Mouse (Mus musculus): ENCODE results near the gene Ube2b. TPM values are rescaled to one million over a fixed set of nuclear protein-coding genes. Genes with fewer than 3 reads are reported as not detected.

The Ube2b gene
- polyA plus RNA-seq, 1 experiment from 2014 or later: 276 TPM

GRCm38 (mm10) chr11:51943500-51943841 lies 57.1 kb downstream of the Ube2b start:
- TF ChIP-seq CTCF (IDR thresholded peaks at IDR 0.05) (no peak), EP300 (IDR thresholded peaks at IDR 0.05) (no peak)
- Histone ChIP-seq H3K27ac (ENCODE audit: low read length) (no peak overlapping the region), H3K9ac (replicated peaks; ENCODE audit: low read depth) (no peak overlapping the region)

GRCm38 (mm10) chr11:51942602-51943499 lies 57.7 kb downstream of the Ube2b start:
- DNase-seq (ENCODE audit: low spot score): no peak
- Histone ChIP-seq H3K27me3 (replicated peaks; ENCODE audit: insufficient read depth, low read length) (no peaks in the 10 kb centered on the region), H3K4me2 (replicated peaks; ENCODE audit: low read depth, low read length) (no peak overlapping the region), H3K4me3 (ENCODE audit: low read depth, low read length) (no peak overlapping the region), H3K4me1 (ENCODE audit: insufficient read depth, low read depth, low read length) (peaks cover 15% of the 10 kb centered on the region; the same call in 1 of the 2 replicates), H3K36me3 (ENCODE audit: insufficient read depth, low read length) (no peaks in the 10 kb centered on the region), H3K27ac (ENCODE audit: low read length) (no peak overlapping the region), H3K9me3 (ENCODE audit: low read length) (no peaks in the 10 kb centered on the region), H3K9ac (replicated peaks; ENCODE audit: low read depth) (no peak overlapping the region)
- no peak for TF ChIP-seq EP300 (IDR thresholded peaks at IDR 0.05)
- no peak for TF ChIP-seq CTCF (IDR thresholded peaks at IDR 0.05)
- WGBS: 59% methylated on average over 15 of the region's 15 CpGs
- no peak for ATAC-seq

More at GRCm38 (mm10) chr11:51943500-51943841, 57.1 kb downstream of the Ube2b start:
- Histone ChIP-seq H3K4me2 (replicated peaks; ENCODE audit: low read depth, low read length) (no peak overlapping the region), H3K4me1 (ENCODE audit: insufficient read depth, low read depth, low read length) (peaks cover 15% of the 10 kb centered on the region; the same call in 1 of the 2 replicates), H3K9me3 (ENCODE audit: low read length) (no peaks in the 10 kb centered on the region), H3K36me3 (ENCODE audit: insufficient read depth, low read length) (no peaks in the 10 kb centered on the region), H3K27me3 (replicated peaks; ENCODE audit: insufficient read depth, low read length) (no peaks in the 10 kb centered on the region), H3K4me3 (ENCODE audit: low read depth, low read length) (no peak overlapping the region)
- 58% methylated on average over 6 of the region's 6 CpGs for WGBS
- no peak for ATAC-seq
- DNase-seq (ENCODE audit: low spot score): no peak

GRCm38 (mm10) chr11:51940511-51940955 lies 60.0 kb downstream of the Ube2b start:
- TF ChIP-seq CTCF (IDR thresholded peaks at IDR 0.05) (no peak), EP300 (IDR thresholded peaks at IDR 0.05) (peak; percentile 82)
- Histone ChIP-seq H3K4me2 (replicated peaks; ENCODE audit: low read depth, low read length) (no peak overlapping the region), H3K4me1 (ENCODE audit: insufficient read depth, low read depth, low read length) (peaks cover 15% of the 10 kb centered on the region; the same call in 1 of the 2 replicates), H3K9me3 (ENCODE audit: low read length) (no peaks in the 10 kb centered on the region), H3K4me3 (ENCODE audit: low read depth, low read length) (no peak overlapping the region), H3K27ac (ENCODE audit: low read length) (0 out of 2 replicates have a peak overlapping the region, but pooled peaks have one; percentile 7), H3K36me3 (ENCODE audit: insufficient read depth, low read length) (no peaks in the 10 kb centered on the region), H3K27me3 (replicated peaks; ENCODE audit: insufficient read depth, low read length) (no peaks in the 10 kb centered on the region), H3K9ac (replicated peaks; ENCODE audit: low read depth) (no peak overlapping the region)
- DNase-seq (ENCODE audit: low spot score) (peak; percentile 71), ATAC-seq (peak; percentile 69)
- WGBS: 34% methylated on average over 13 of the region's 13 CpGs

GRCm38 (mm10) chr11:51939590-51939955 lies 61.0 kb downstream of the Ube2b start:
- Histone ChIP-seq H3K36me3 (ENCODE audit: insufficient read depth, low read length) (no peaks in the 10 kb centered on the region), H3K4me3 (ENCODE audit: low read depth, low read length) (no peak overlapping the region), H3K9ac (replicated peaks; ENCODE audit: low read depth) (no peak overlapping the region), H3K4me2 (replicated peaks; ENCODE audit: low read depth, low read length) (no peak overlapping the region), H3K27ac (ENCODE audit: low read length) (0 out of 2 replicates have a peak overlapping the region, but pooled peaks have one; percentile 7), H3K4me1 (ENCODE audit: insufficient read depth, low read depth, low read length) (peaks cover 15% of the 10 kb centered on the region; the same call in 1 of the 2 replicates), H3K27me3 (replicated peaks; ENCODE audit: insufficient read depth, low read length) (no peaks in the 10 kb centered on the region), H3K9me3 (ENCODE audit: low read length) (no peaks in the 10 kb centered on the region)
- no peak for ATAC-seq
- DNase-seq (ENCODE audit: low spot score): no peak
- WGBS: 43% methylated on average over 8 of the region's 8 CpGs
- no peak for TF ChIP-seq EP300 (IDR thresholded peaks at IDR 0.05)
- TF ChIP-seq CTCF (IDR thresholded peaks at IDR 0.05): no peak

- Histone ChIP-seq H3K27ac (ENCODE audit: low read length) (peak overlapping the region; percentile 7; the same call in 1 of the 2 replicates), H3K4me3 (ENCODE audit: low read depth, low read length) (no peak overlapping the region), H3K4me2 (replicated peaks; ENCODE audit: low read depth, low read length) (no peak overlapping the region), H3K36me3 (ENCODE audit: insufficient read depth, low read length) (no peaks in the 10 kb centered on the region), H3K4me1 (ENCODE audit: insufficient read depth, low read depth, low read length) (peaks cover 15% of the 10 kb centered on the region; the same call in 1 of the 2 replicates), H3K9ac (replicated peaks; ENCODE audit: low read depth) (no peak overlapping the region), H3K27me3 (replicated peaks; ENCODE audit: insufficient read depth, low read length) (no peaks in the 10 kb centered on the region), H3K9me3 (ENCODE audit: low read length) (no peaks in the 10 kb centered on the region)
- DNase-seq (ENCODE audit: low spot score): peak; percentile 60
- ATAC-seq: peak; percentile 32
- TF ChIP-seq CTCF (IDR thresholded peaks at IDR 0.05): no peak
- TF ChIP-seq EP300 (IDR thresholded peaks at IDR 0.05): no peak
- 67% methylated on average over 12 of the region's 12 CpGs for WGBS
Observed at GRCm38 (mm10) chr11:51938817-51939589, 61.6 kb downstream of the Ube2b start.

- no peaks in the 10 kb centered on the region for H3K9me3 ChIP-seq (ENCODE audit: low read length)
- no peak overlapping the region for H3K4me2 ChIP-seq (replicated peaks; ENCODE audit: low read depth, low read length)
- H3K4me3 ChIP-seq (ENCODE audit: low read depth, low read length): no peak overlapping the region
- no peaks in the 10 kb centered on the region for H3K27me3 ChIP-seq (replicated peaks; ENCODE audit: insufficient read depth, low read length)
- peaks cover 15% of the 10 kb centered on the region; the same call in 1 of the 2 replicates for H3K4me1 ChIP-seq (ENCODE audit: insufficient read depth, low read depth, low read length)
- no peak for DNase-seq (ENCODE audit: low spot score)
- no peaks in the 10 kb centered on the region for H3K36me3 ChIP-seq (ENCODE audit: insufficient read depth, low read length)
- TF ChIP-seq CTCF (IDR thresholded peaks at IDR 0.05) (no peak), EP300 (IDR thresholded peaks at IDR 0.05) (no peak)
- no peak overlapping the region for H3K27ac ChIP-seq (ENCODE audit: low read length)
- no peak for ATAC-seq
- 81% methylated on average over 6 of the region's 6 CpGs for WGBS
- no peak overlapping the region for H3K9ac ChIP-seq (replicated peaks; ENCODE audit: low read depth)
Observed at GRCm38 (mm10) chr11:51937361-51937781, 63.2 kb downstream of the Ube2b start.
